Mouse (Mus musculus) hindbrain, embryonic 14.5 days (tissue): Measurements from ENCODE around the gene Dnajb3. TPM values are rescaled to one million over a fixed set of nuclear protein-coding genes. Genes with fewer than 3 reads are reported as not detected.
"Not testable (repeated sequence)": the region's sequence is repeated elsewhere in the genome, so short reads cannot be mapped to it uniquely, and the experiment has no call there.

Experiments
- ATAC-seq: fragments of 200-750 bp; cut with Nextera tagmentation; 2 replicates; pipeline ENCODE4 v1.8.0; 2017; ENCODE audit warnings: moderate number of reproducible peaks, mild to moderate bottlenecking, moderate TSS enrichment, moderate library complexity; ENCODE audit not compliant: low FRiP score
- DNase-seq: peaks from one replicate; pipeline ENCODE4 v3.0.0-alpha.2; 2015; ENCODE audit warnings: low spot score
- H3K27ac ChIP-seq: fragments of 300-500 bp; sonication (generic); 2 replicates; pipeline ENCODE4 v1.5.1; 2014; ENCODE audit warnings: mild to moderate bottlenecking, moderate library complexity
- H3K27me3 ChIP-seq: fragments of 300-500 bp; sonication (generic); 2 replicates; pipeline ENCODE4 v1.6.1; 2014; ENCODE audit warnings: mild to moderate bottlenecking, low read length, mixed read lengths; ENCODE audit not compliant: control insufficient read depth, insufficient read depth
- H3K36me3 ChIP-seq: fragments of 300-500 bp; sonication (generic); replicated peaks from 2 replicates; pipeline ENCODE4 v1.6.1; 2014; ENCODE audit not compliant: control insufficient read depth, insufficient read depth
- H3K4me1 ChIP-seq: fragments of 300-500 bp; sonication (generic); replicated peaks from 2 replicates; pipeline ENCODE4 v1.6.1; 2014; ENCODE audit warnings: antibody characterized with exemption, low read length, mixed read lengths; ENCODE audit not compliant: control insufficient read depth, insufficient read depth
- H3K4me2 ChIP-seq: fragments of 300-500 bp; sonication (generic); replicated peaks from 2 replicates; pipeline ENCODE4 v1.6.1; 2014; ENCODE audit warnings: mild to moderate bottlenecking, moderate library complexity
- H3K4me3 ChIP-seq: fragments of 300-500 bp; sonication (generic); replicated peaks from 2 replicates; pipeline ENCODE4 v1.5.1; 2014; ENCODE audit warnings: mild to moderate bottlenecking, low read length
- H3K9ac ChIP-seq: fragments of 300-500 bp; sonication (generic); 2 replicates; pipeline ENCODE4 v1.6.1; 2014
- H3K9me3 ChIP-seq: fragments of 300-500 bp; sonication (generic); 2 replicates; pipeline ENCODE4 v1.6.1; 2016; ENCODE audit warnings: low read length; ENCODE audit not compliant: control insufficient read depth
- WGBS: fragments of 180-500 bp; shearing (Covaris S2); extraction: QIAGEN DNeasy Blood & Tissue Kit; methylation state at CpG from one replicate; pipeline ENCODE4 v1.1.7; 2014; 5-methylcytosine and 5-hydroxymethylcytosine counted together
- polyA plus RNA-seq: library from polyadenylated mRNA; unstranded; fragments of >200 nt; fragmentation: Nextera tagmentation; extraction: Ambion mirVana; gene quantifications from 2 replicates; pipeline ENCODE4 v1.2.1, GENCODE M21; 2014

Dnajb3 gene
- polyA plus RNA-seq, 1 experiment from 2014 or later = 16.5 TPM

DNA sequence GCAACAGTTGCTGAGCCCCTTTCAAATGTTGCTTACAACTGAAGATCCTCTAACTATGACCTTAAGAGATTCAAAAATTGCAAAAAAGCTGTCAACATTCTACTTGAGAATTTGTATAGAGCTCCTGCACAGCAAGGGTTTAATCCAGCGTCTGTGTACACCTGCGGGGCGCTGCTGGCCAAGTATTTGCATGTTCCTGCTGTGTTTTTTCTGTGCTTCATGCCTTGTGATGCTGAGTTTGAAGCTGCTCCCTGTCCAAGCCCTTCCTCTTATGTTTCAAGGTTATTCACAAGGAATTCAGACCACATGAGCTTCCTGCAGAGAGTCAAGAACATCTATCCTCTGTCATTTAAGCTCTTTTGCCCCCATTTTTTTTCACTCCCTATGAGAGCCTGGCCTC, 13.4 kb downstream of the Dnajb3 start:
- no peaks in the 10 kb centered on the region for H3K27me3 ChIP-seq
- no peak overlapping the region for H3K4me2 ChIP-seq
- DNase-seq (no peak), ATAC-seq (no peak)
- H3K4me3 ChIP-seq = no peak overlapping the region
- 68% methylated on average over 3 of the region's 3 CpGs for WGBS
- H3K4me1 ChIP-seq = no peaks in the 10 kb centered on the region
- H3K9me3 ChIP-seq = no peaks in the 10 kb centered on the region
- no peak overlapping the region for H3K9ac ChIP-seq
- H3K36me3 ChIP-seq = no peaks in the 10 kb centered on the region
- H3K27ac ChIP-seq = no peak overlapping the region

DNA sequence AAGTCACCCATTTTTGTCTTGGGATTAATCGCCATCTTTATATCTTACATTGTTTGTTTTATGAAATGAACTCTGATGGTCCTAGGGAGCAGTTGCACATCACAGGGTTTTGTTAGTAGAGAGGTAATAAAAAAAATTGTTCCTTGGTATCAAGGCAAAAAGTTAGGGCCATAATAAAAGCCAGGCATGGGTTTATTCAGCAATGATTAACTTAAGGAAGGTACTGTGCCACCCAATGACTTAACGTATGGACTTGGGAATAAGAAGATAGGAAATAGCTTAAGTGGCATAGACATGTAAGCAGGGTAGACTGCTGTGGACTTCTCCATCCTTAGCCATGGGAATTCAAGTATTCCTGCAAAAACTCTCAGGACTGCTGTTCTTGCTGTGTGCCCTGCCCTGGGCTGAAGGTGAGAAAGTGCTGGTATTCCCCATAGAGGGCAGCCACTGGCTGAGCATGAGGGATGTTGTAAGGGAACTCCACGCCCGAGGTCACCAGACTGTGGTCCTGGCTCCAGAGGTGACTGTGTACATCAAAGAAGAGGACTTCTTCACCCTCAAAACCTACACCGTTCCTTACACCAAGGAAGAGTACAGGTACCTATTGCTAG, 19.2 kb downstream of the Dnajb3 start:
- no peak overlapping the region for H3K4me2 ChIP-seq
- no peak overlapping the region for H3K27ac ChIP-seq
- WGBS = 94% methylated on average over 5 of the region's 5 CpGs
- no peak overlapping the region for H3K9ac ChIP-seq
- ATAC-seq = no peak
- no peak for DNase-seq
- no peak overlapping the region for H3K4me3 ChIP-seq
- H3K9me3 ChIP-seq = no peaks in the 10 kb centered on the region
- no peaks in the 10 kb centered on the region for H3K4me1 ChIP-seq
- H3K36me3 ChIP-seq = no peaks in the 10 kb centered on the region
- no peaks in the 10 kb centered on the region for H3K27me3 ChIP-seq

- 100% methylated on average over 1 of the region's 1 CpGs for WGBS
- no peak overlapping the region for H3K9ac ChIP-seq
- H3K27me3 ChIP-seq = no peaks in the 10 kb centered on the region
- H3K27ac ChIP-seq = no peak overlapping the region
- ATAC-seq = no peak
- no peak overlapping the region for H3K4me2 ChIP-seq
- H3K9me3 ChIP-seq = 0 out of 2 replicates have a peak, but pooled peaks cover 8% of the 10 kb centered on the region
- no peak overlapping the region for H3K4me3 ChIP-seq
- no peak for DNase-seq
- no peaks in the 10 kb centered on the region for H3K4me1 ChIP-seq
- H3K36me3 ChIP-seq = no peaks in the 10 kb centered on the region
Measured at GRCm38 (mm10) chr1:88179657-88180056, 25.9 kb downstream of the Dnajb3 start.

DNA sequence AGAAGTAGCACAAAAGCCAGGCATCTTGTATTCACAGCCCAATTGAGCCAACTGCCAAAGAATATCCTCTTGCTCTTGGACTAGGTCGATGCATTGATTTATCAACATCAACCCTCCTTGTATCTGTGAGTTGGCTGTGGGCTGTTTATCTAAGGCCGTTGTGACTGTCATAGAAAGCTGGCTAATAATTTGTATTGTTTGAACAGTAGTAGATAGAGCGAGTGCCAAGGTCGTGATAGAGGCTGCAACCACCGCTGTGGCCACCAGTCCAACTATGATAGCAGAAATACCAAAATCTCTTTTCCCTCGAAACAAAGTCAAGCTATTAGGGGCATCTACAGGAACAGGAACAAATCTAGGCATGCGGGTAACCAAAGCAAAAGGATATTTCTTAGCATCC, 33.4 kb downstream of the Dnajb3 start:
- H3K27me3 ChIP-seq, DNase-seq, H3K9ac ChIP-seq, H3K4me2 ChIP-seq, ATAC-seq, H3K36me3 ChIP-seq, H3K27ac ChIP-seq, H3K9me3 ChIP-seq, H3K4me1 ChIP-seq, H3K4me3 ChIP-seq: not testable (repeated sequence)
- WGBS = 97% methylated on average over 5 of the region's 7 CpGs

DNA sequence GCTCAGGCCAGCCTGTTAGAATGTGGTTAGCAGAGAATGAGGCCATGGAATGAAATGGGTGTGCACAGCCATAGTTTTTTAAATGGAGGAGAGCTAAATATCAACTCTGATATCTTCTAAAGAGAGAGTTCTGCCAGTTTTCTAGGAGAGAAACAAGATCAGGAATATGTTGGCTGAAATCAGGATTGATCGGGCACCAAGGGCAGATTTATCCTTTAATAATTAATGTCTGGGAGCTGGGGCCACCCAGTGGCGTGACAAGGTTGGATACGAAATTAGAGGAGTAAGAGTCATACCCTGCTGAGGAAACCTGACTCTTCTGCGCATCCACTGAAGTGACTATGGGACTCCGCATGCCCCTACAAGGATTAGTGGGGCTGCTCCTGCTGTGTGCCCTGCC, 39.9 kb downstream of the Dnajb3 start, which contains the start of gene Ugt1a5:
Ugt1a5 (plus strand) TSS at position 302 of the 400 bp plus-strand sequence.
- DNase-seq (no peak), ATAC-seq (no peak)
- 82% methylated on average over 5 of the region's 5 CpGs for WGBS
- H3K27me3 ChIP-seq = no peaks in the 10 kb centered on the region
- H3K4me2 ChIP-seq = no peak within 1 kb of the TSS
- no peaks in the 10 kb centered on the region for H3K9me3 ChIP-seq
- no peaks in the 10 kb centered on the region for H3K36me3 ChIP-seq
- H3K9ac ChIP-seq = no peak within 1 kb of the TSS
- no peak within 1 kb of the TSS for H3K27ac ChIP-seq
- no peaks in the 10 kb centered on the region for H3K4me1 ChIP-seq
- H3K4me3 ChIP-seq = no peak within 1 kb of the TSS

DNA sequence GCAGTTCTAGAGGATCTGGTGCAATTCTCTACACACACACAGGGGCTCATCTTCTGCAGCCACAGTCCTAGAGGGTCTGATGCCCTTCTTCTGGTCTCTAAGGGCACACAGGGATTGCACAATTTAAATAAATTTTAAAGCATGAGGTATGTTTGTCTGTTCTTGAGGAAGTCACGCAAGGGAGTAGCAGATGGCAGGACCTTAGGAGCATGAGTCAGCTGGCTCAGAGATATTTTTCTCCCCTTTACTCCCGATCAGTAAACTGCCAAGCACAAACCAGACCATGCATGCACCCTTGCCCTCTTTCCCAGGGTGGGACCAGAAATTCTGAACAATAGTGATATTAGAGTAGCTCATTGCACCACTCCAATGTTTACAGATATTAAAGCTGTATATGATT, 47.2 kb downstream of the Dnajb3 start:
- no peak overlapping the region for H3K4me3 ChIP-seq
- H3K27me3 ChIP-seq = no peaks in the 10 kb centered on the region
- H3K36me3 ChIP-seq = no peaks in the 10 kb centered on the region
- no peaks in the 10 kb centered on the region for H3K9me3 ChIP-seq
- no peak for ATAC-seq
- no peak overlapping the region for H3K9ac ChIP-seq
- H3K27ac ChIP-seq = no peak overlapping the region
- DNase-seq = no peak
- 96% methylated on average over 2 of the region's 2 CpGs for WGBS
- no peaks in the 10 kb centered on the region for H3K4me1 ChIP-seq
- no peak overlapping the region for H3K4me2 ChIP-seq

Other genes starting within 250 kb of the Dnajb3 start
- 15.5 and 20.5 TPM in 2 replicates for gene Usp40, start 197.2 kb downstream of the Dnajb3 start, polyA plus RNA-seq
- gene Ugt1a10, start 150.4 kb downstream of the Dnajb3 start, polyA plus RNA-seq = not detected in 2 replicates
- not detected in 2 replicates for gene Ugt1a9, start 135.0 kb downstream of the Dnajb3 start, polyA plus RNA-seq
- not detected in 2 replicates for gene Ugt1a8, start 118.0 kb downstream of the Dnajb3 start, polyA plus RNA-seq
- 1.3 and 1.5 TPM in 2 replicates for gene Ugt1a7c, start 110.7 kb downstream of the Dnajb3 start, polyA plus RNA-seq
- 1.7 and 3.8 TPM in 2 replicates for gene Ugt1a6b, start 102.5 kb downstream of the Dnajb3 start, polyA plus RNA-seq
- gene Ugt1a6a, start 71.0 kb downstream of the Dnajb3 start, polyA plus RNA-seq = 4.0 and 5.0 TPM in 2 replicates
- gene Ugt1a5, start 39.8 kb downstream of the Dnajb3 start, polyA plus RNA-seq = not detected in 2 replicates
- not detected in 2 replicates for gene Ugt1a2, start 5.2 kb downstream of the Dnajb3 start, polyA plus RNA-seq
- gene Ugt1a1, start 6.2 kb upstream of the Dnajb3 start, polyA plus RNA-seq = not detected in 2 replicates
- gene Mroh2a, start 21.2 kb upstream of the Dnajb3 start, polyA plus RNA-seq = 1.1 and 2.0 TPM in 2 replicates
- 64.1 and 64.5 TPM in 2 replicates for gene Hjurp, start 71.9 kb upstream of the Dnajb3 start, polyA plus RNA-seq
- gene Trpm8, start 71.9 kb upstream of the Dnajb3 start, polyA plus RNA-seq = 0.10 and 0.17 TPM in 2 replicates
- gene Spp2, start 201.2 kb upstream of the Dnajb3 start, polyA plus RNA-seq = 0.64 TPM in 1 of 2 replicates, not detected in the other